Mouse (Mus musculus) E14TG2a.4 (cell line): ENCODE measurements around the gene Rufy2.

ENCODE experiments used
- CTCF ChIP-seq: conservative IDR thresholded peaks from 2 replicates; pipeline ENCODE4 v1.5.1; 2014; ENCODE audit warnings: low read length
- NANOG ChIP-seq: IDR thresholded peaks from 2 replicates; pipeline ENCODE4 v1.6.1; 2014; ENCODE audit warnings: borderline replicate concordance, low read length, mixed read lengths
- POU5F1 ChIP-seq: IDR thresholded peaks from 2 replicates; pipeline ENCODE4 v1.6.1; 2014; ENCODE audit warnings: low read length, borderline replicate concordance

GRCm38 (mm10) chr10:63056966-63057750 is 77.1 kb downstream of the Rufy2 start:
- TF ChIP-seq CTCF (no peak), NANOG (no peak), POU5F1 (no peak)
